In the genomic region with DNA sequence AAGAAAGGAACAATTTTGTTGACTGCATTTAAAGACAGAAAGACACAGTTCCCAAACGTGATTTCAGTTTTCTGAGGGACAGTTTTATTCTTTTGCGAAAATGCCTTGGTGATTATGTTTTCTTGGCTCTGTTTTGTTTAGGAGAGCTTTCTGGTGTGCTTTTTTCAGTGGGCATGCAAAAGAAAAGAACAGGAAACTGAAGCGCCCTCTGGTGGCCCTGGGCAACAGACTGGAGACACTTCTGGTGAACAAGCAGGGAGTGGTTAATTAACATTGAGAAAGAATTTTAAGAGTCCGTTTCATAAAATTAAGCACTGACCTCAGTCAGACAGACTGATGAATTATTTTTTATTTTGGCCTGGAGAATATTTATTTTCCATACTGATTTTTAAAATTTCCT, we compare ENCODE assay signal across 8 mouse cellular contexts. TPM values are rescaled to one million over a fixed set of nuclear protein-coding genes. Genes with fewer than 3 reads are reported as not detected.
A peak's percentile ranks its signal among the peaks of the same experiment; 100 is the strongest.
DNase-seq lines count a peak whose midpoint lies in the region; ATAC-seq lines count a peak whose summit lies in the region.

No protein-coding gene starts in this region.

- no peaks in the 10 kb centered on the region for H3K36me3 ChIP-seq in embryonic facial prominence, embryonic 11.5 days (replicated peaks; ENCODE audit: control insufficient read depth, insufficient read depth, low read depth, low read length)

- no peaks in the 10 kb centered on the region for H3K27me3 ChIP-seq in embryonic facial prominence, embryonic 11.5 days (ENCODE audit: control insufficient read depth, insufficient read depth, low read length)

- H3K27ac ChIP-seq in embryonic facial prominence, embryonic 11.5 days (replicated peaks; ENCODE audit: low read depth, low read length) = no peak overlapping the region

- peak; percentile 7 for DNase-seq in cerebellum, adult 11 months
- DNase-seq in 3134 (ENCODE audit: extremely low read depth, insufficient read length, low spot score) = peak; percentile 8
- DNase-seq in adrenal gland, postnatal 10 days = peak; percentile 83
- peak; percentile 62 for DNase-seq in embryonic facial prominence, embryonic 11.5 days (ENCODE audit: low spot score)
- peak; percentile 57 to 91 for DNase-seq in kidney, postnatal 36 days
- DNase-seq in lung, postnatal 14 days = peak; percentile 80
- peak; percentile 38 to 80 for DNase-seq in spleen, postnatal 10 days (ENCODE audit: low spot score in 2 of 2)

- ATAC-seq in cerebellum, adult (ENCODE audit: insufficient number of reproducible peaks, low FRiP score, low TSS enrichment) = no peak
- ATAC-seq in embryonic facial prominence, embryonic 11.5 days (replicated peaks; ENCODE audit: insufficient number of reproducible peaks, low FRiP score, low TSS enrichment, low read depth) = no peak

- no peak overlapping the region for H3K9ac ChIP-seq in embryonic facial prominence, embryonic 11.5 days (replicated peaks; ENCODE audit: low read length)

- no peaks in the 10 kb centered on the region for H3K4me1 ChIP-seq in embryonic facial prominence, embryonic 11.5 days (ENCODE audit: control insufficient read depth, insufficient read depth, low read length)

- no peak overlapping the region for H3K4me2 ChIP-seq in embryonic facial prominence, embryonic 11.5 days (ENCODE audit: low read depth, low read length)

- WGBS in embryonic facial prominence, embryonic 11.5 days = 38% methylated on average over 4 of the region's 4 CpGs

- no peaks in the 10 kb centered on the region for H3K9me3 ChIP-seq in embryonic facial prominence, embryonic 11.5 days (replicated peaks; ENCODE audit: control insufficient read depth, low read length)

- H3K4me3 ChIP-seq in embryonic facial prominence, embryonic 11.5 days (ENCODE audit: low read depth, low read length) = no peak overlapping the region

RNA-seq across cellular contexts. Expression of a gene that starts 25.1 kb away (rescaled TPM):
- total RNA-seq in adrenal gland, postnatal 10 days (2021) = 10 to 100 TPM in 1 of 2 experiments, 1 to 10 TPM in 1; 7.0 to 10.4 TPM
- 18.4 and 21.4 TPM in 2 replicates for polyA plus RNA-seq in embryonic facial prominence, embryonic 11.5 days (2014; fragmentation: Nextera tagmentation; extraction: Ambion mirVana)

Comparison
In these comparisons a context has a peak if more than half of its experiments do, and no peak if none do; other contexts are left out.
1. DNase-seq: peak in every context shown above with its lines; median percentile 83 in adrenal gland, postnatal 10 days; 80 in lung, postnatal 14 days; 74 in kidney, postnatal 36 days; 62 in embryonic facial prominence, embryonic 11.5 days; 59 in spleen, postnatal 10 days; 8 in 3134; 7 in cerebellum, adult 11 months.